Mouse (Mus musculus) heart, adult 18-20 months (tissue): ENCODE measurements around the gene Tada1. TPM values are rescaled to one million over a fixed set of nuclear protein-coding genes. Genes with fewer than 3 reads are reported as not detected.
A peak's percentile ranks its signal among the peaks of the same experiment; 100 is the strongest.

Experiments used
- DNase-seq, 2 experiments: peaks; one replicate each; pipeline ENCODE4 v3.0.0; 2021 to 2022; ENCODE audit warnings: mixed read lengths in 1 of 2
- long read RNA-seq, 2 experiments: library from polyadenylated mRNA; stranded (forward); transcript quantifications; one replicate each; pipeline ENCODE4 v2.0.0; 2021
- total RNA-seq, 2 experiments: library from RNA; stranded (reverse); gene quantifications; 2 replicates each; pipeline ENCODE4 v1.2.3; 2021

Tada1 gene
- 1 to 10 TPM; 8.5 to 8.8 TPM for total RNA-seq
- long read RNA-seq, experiment 1, transcript Tada1-201 (8 exons, 2,215 nt) = major isoform, 13 of 23 reads
- long read RNA-seq, experiment 1, partial matches to known transcripts = 1 of 23 reads
- long read RNA-seq, experiment 1, other reads (novel, unspliced or antisense) = 9 of 23 reads
- long read RNA-seq, experiment 2, partial matches to known transcripts = 0 of 13 reads
- long read RNA-seq, experiment 2, other reads (novel, unspliced or antisense) = 9 of 13 reads

GRCm38 (mm10) chr1:166379013-166379629 is at the start of gene Tada1:
TSS of gene Tada1 (plus strand) at chr1:166379097.
- DNase-seq = peak; percentile 95 to 96

- DNase-seq = no peak
These were observed 48.1 kb upstream of the Tada1 start for GRCm38 (mm10) chr1:166330752-166331151.

GRCm38 (mm10) chr1:166339110-166339509 is 39.8 kb upstream of the Tada1 start:
- DNase-seq = peak; percentile 33 to 67

- DNase-seq = no peak
These were observed 36.8 kb upstream of the Tada1 start for GRCm38 (mm10) chr1:166342060-166342459.

- no peak for DNase-seq
These were observed 36.4 kb upstream of the Tada1 start for GRCm38 (mm10) chr1:166342539-166342938.

- DNase-seq = no peak
These were observed 35.3 kb upstream of the Tada1 start for GRCm38 (mm10) chr1:166343586-166343985.

GRCm38 (mm10) chr1:166344300-166345077 is 34.4 kb upstream of the Tada1 start:
- DNase-seq = no peak

- DNase-seq = no peak
These were observed 33.3 kb upstream of the Tada1 start for GRCm38 (mm10) chr1:166345602-166346001.

- DNase-seq = no peak
These were observed 32.0 kb upstream of the Tada1 start for GRCm38 (mm10) chr1:166346906-166347305.

GRCm38 (mm10) chr1:166349341-166349740 is 29.6 kb upstream of the Tada1 start:
- DNase-seq = no peak

- no peak for DNase-seq
These were observed 29.1 kb upstream of the Tada1 start for GRCm38 (mm10) chr1:166349751-166350150.

- DNase-seq = peak; percentile 80 to 91
These were observed 18.6 kb upstream of the Tada1 start for GRCm38 (mm10) chr1:166360157-166360855.

- DNase-seq = no peak
These were observed 18.0 kb upstream of the Tada1 start for GRCm38 (mm10) chr1:166360896-166361295.

GRCm38 (mm10) chr1:166361842-166362241 is 17.1 kb upstream of the Tada1 start:
- no peak for DNase-seq

- no peak for DNase-seq
These were observed 16.2 kb upstream of the Tada1 start for GRCm38 (mm10) chr1:166362659-166363058.

GRCm38 (mm10) chr1:166363122-166363521 is 15.8 kb upstream of the Tada1 start:
- DNase-seq = no peak

GRCm38 (mm10) chr1:166377171-166377570 is 1.7 kb upstream of the Tada1 start:
- no peak for DNase-seq

GRCm38 (mm10) chr1:166378431-166379012 is 375 bp upstream of the Tada1 start:
- DNase-seq = no peak

- peak; percentile 75 to 81 for DNase-seq
These were observed 834 bp downstream of the Tada1 start for GRCm38 (mm10) chr1:166379630-166380231.

- DNase-seq = no peak
These were observed 2.4 kb downstream of the Tada1 start for GRCm38 (mm10) chr1:166381336-166381735.

GRCm38 (mm10) chr1:166381821-166382220 is 2.9 kb downstream of the Tada1 start:
- no peak for DNase-seq

- DNase-seq = no peak
These were observed 3.7 kb downstream of the Tada1 start for GRCm38 (mm10) chr1:166382626-166383025.
